Mouse (Mus musculus): ENCODE results near the gene Vmn1r135. TPM values are rescaled to one million over a fixed set of nuclear protein-coding genes. Genes with fewer than 3 reads are reported as not detected.
"Not testable (repeated sequence)": the region's sequence is repeated elsewhere in the genome, so short reads cannot be mapped to it uniquely, and the experiment has no call there.

The Vmn1r135 gene
- not detected in 2 replicates for polyA plus RNA-seq (2016; fragmentation: Nextera tagmentation; extraction: Ambion mirVana)

- not testable (repeated sequence) for H3K36me3 ChIP-seq (replicated peaks); H3K4me3 ChIP-seq; H3K4me1 ChIP-seq; H3K27ac ChIP-seq (replicated peaks); H3K9me3 ChIP-seq; H3K27me3 ChIP-seq (replicated peaks; ENCODE audit: low read depth, poor library complexity, severe bottlenecking); DNase-seq (ENCODE audit: low spot score)
- no CpG with 5 or more reads among the region's 1 CpGs for WGBS
These were observed at the start of gene Vmn1r135 for GRCm38 (mm10) chr7:21832051-21832450. Vmn1r135 (plus strand) TSS chr7:21832351.

DNA sequence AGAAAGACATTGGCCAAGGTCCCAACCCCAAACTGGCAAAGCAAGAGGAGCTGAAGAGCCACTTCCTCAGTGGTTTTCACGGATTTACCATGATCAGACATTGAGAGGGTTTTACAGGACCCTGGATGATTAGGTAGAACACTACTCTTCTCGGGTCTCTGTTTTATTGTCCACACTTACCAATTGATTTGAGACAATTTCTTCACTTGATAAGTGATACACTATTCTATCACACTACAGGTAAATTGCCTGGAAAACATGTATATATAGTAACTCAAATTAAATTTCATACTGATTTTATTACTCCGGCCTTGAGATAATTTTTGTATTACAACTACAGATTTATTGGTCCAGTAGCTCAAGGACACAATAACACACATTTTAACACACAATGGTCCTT is 35.5 kb upstream of the Vmn1r135 start, which contains the start of gene Gm4177:
Gene Gm4177 (minus strand): TSS at position 101 of the 400 bp plus-strand sequence.
- not testable (repeated sequence) for H3K27ac ChIP-seq (replicated peaks); H3K36me3 ChIP-seq (replicated peaks); DNase-seq (ENCODE audit: low spot score); H3K4me1 ChIP-seq; H3K4me3 ChIP-seq; H3K9me3 ChIP-seq; H3K27me3 ChIP-seq (replicated peaks; ENCODE audit: low read depth, poor library complexity, severe bottlenecking)
- WGBS, result no CpG with 5 or more reads among the region's 3 CpGs

DNA sequence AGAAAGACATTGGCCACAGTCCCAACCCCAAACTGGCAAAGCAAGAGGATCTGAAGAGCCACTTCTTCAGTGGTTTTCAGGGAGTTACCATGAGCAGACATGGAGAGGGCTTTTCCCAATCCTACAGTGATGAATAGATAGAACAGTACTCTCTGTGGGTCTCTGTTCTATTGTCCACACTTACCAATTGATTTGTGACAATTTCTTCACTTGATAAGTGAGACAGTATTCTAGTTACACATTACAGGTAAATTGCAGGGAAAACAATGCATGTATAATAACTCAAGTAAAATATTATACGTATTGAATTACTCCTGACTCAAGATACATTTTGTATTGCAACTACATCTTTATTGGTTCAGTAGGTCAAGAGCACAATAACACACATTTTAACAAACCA is 12.0 kb downstream of the Vmn1r135 start, which contains the start of gene Gm5725:
Gene Gm5725 (minus strand): TSS at position 101 of the 400 bp plus-strand sequence.
- DNase-seq (ENCODE audit: low spot score), result not testable (repeated sequence)

More for the DNA sequence above, 12.0 kb downstream of the Vmn1r135 start, which contains the start of gene Gm5725:
- H3K27ac ChIP-seq (replicated peaks); H3K27me3 ChIP-seq (replicated peaks; ENCODE audit: low read depth, poor library complexity, severe bottlenecking); H3K4me3 ChIP-seq; H3K4me1 ChIP-seq; H3K9me3 ChIP-seq; H3K36me3 ChIP-seq (replicated peaks): not testable (repeated sequence)
- no CpG with 5 or more reads among the region's 1 CpGs for WGBS

Other genes starting within 250 kb of the Vmn1r135 start
- gene Vmn1r132, start 218.3 kb upstream of the Vmn1r135 start, polyA plus RNA-seq (2016; fragmentation: Nextera tagmentation; extraction: Ambion mirVana), result not detected in 2 replicates
- gene Gm4175, start 70.9 kb upstream of the Vmn1r135 start, polyA plus RNA-seq (2016; fragmentation: Nextera tagmentation; extraction: Ambion mirVana), result not detected in 2 replicates
- gene Gm4177, start 35.6 kb upstream of the Vmn1r135 start, polyA plus RNA-seq (2016; fragmentation: Nextera tagmentation; extraction: Ambion mirVana), result not detected in 2 replicates
- gene Gm5725, start 11.9 kb downstream of the Vmn1r135 start, polyA plus RNA-seq (2016; fragmentation: Nextera tagmentation; extraction: Ambion mirVana), result not detected in 2 replicates
- not detected in 2 replicates for gene Gm5891, start 88.9 kb downstream of the Vmn1r135 start, polyA plus RNA-seq (2016; fragmentation: Nextera tagmentation; extraction: Ambion mirVana)
- gene Vmn1r137, start 162.2 kb downstream of the Vmn1r135 start, polyA plus RNA-seq (2016; fragmentation: Nextera tagmentation; extraction: Ambion mirVana), result not detected in 2 replicates
- gene Vmn1r138, start 196.5 kb downstream of the Vmn1r135 start, polyA plus RNA-seq (2016; fragmentation: Nextera tagmentation; extraction: Ambion mirVana), result not detected in 2 replicates
- gene Gm6176, start 224.0 kb downstream of the Vmn1r135 start, polyA plus RNA-seq (2016; fragmentation: Nextera tagmentation; extraction: Ambion mirVana), result not detected in 2 replicates
- not detected in 2 replicates for gene Vmn1r139, start 236.7 kb downstream of the Vmn1r135 start, polyA plus RNA-seq (2016; fragmentation: Nextera tagmentation; extraction: Ambion mirVana)